Mouse (Mus musculus) small intestine, adult 2 months (tissue): Measurements from ENCODE around the gene Crlf2.

Source experiments
- CTCF ChIP-seq: fragments of 200-500 bp; IDR thresholded peaks from 2 replicates; pipeline ENCODE4 v1.5.1; 2012; ENCODE audit warnings: low read depth, mild to moderate bottlenecking, control low read depth, inconsistent platforms, low read length, moderate library complexity, mixed read lengths; ENCODE audit not compliant: insufficient replicate concordance, insufficient read length; ENCODE audit errors: extremely low read depth
- POLR2A ChIP-seq: fragments of 200-500 bp; IDR thresholded peaks from 2 replicates; pipeline ENCODE4 v1.6.1; 2012; ENCODE audit warnings: low read depth, mild to moderate bottlenecking, control low read depth, inconsistent platforms, low read length, moderate library complexity

- TF ChIP-seq CTCF, result no peak
- no peak for TF ChIP-seq POLR2A
Observed at GRCm38 (mm10) chr5:109552541-109552940, 6.3 kb downstream of the Crlf2 start.
